Mouse (Mus musculus) midbrain, embryonic 13.5 days (tissue): ENCODE measurements around the gene Slc38a8. TPM values are rescaled to one million over a fixed set of nuclear protein-coding genes. Genes with fewer than 3 reads are reported as not detected.

Experiments
- ATAC-seq: fragments of 200-750 bp; cut with Nextera tagmentation; 2 replicates; pipeline ENCODE4 v1.8.0; 2017; ENCODE audit warnings: mild to moderate bottlenecking, moderate TSS enrichment, moderate library complexity
- H3K27ac ChIP-seq: fragments of 300-500 bp; sonication (generic); 2 replicates; pipeline ENCODE4 v1.5.1; 2015; ENCODE audit warnings: inconsistent platforms, mild to moderate bottlenecking, moderate library complexity
- H3K27me3 ChIP-seq: fragments of 300-500 bp; sonication (generic); 2 replicates; pipeline ENCODE4 v1.6.1; 2015; ENCODE audit warnings: mild to moderate bottlenecking, inconsistent platforms
- H3K36me3 ChIP-seq: fragments of 300-500 bp; sonication (generic); 2 replicates; pipeline ENCODE4 v1.6.1; 2015; ENCODE audit warnings: mild to moderate bottlenecking, inconsistent platforms
- H3K4me1 ChIP-seq: fragments of 300-500 bp; sonication (generic); replicated peaks from 2 replicates; pipeline ENCODE4 v1.6.1; 2015; ENCODE audit warnings: inconsistent platforms
- H3K4me2 ChIP-seq: fragments of 300-500 bp; sonication (generic); replicated peaks from 2 replicates; pipeline ENCODE4 v1.6.1; 2015; ENCODE audit warnings: moderate library complexity, mild to moderate bottlenecking, inconsistent platforms
- H3K4me3 ChIP-seq: fragments of 300-500 bp; sonication (generic); replicated peaks from 2 replicates; pipeline ENCODE4 v1.5.1; 2015; ENCODE audit warnings: mild to moderate bottlenecking, inconsistent platforms
- H3K9ac ChIP-seq: fragments of 300-500 bp; sonication (generic); replicated peaks from 2 replicates; pipeline ENCODE4 v1.6.1; 2015; ENCODE audit warnings: mild to moderate bottlenecking, inconsistent platforms
- H3K9me3 ChIP-seq: fragments of 300-500 bp; sonication (generic); 2 replicates; pipeline ENCODE4 v1.6.1; 2016; ENCODE audit warnings: mild to moderate bottlenecking, inconsistent platforms
- WGBS: fragments of 180-500 bp; shearing (Covaris S2); methylation state at CpG from one replicate; pipeline ENCODE4 v1.1.7; 2015; 5-methylcytosine and 5-hydroxymethylcytosine counted together
- polyA plus RNA-seq: library from polyadenylated mRNA; unstranded; fragments of >200 nt; fragmentation: Nextera tagmentation; extraction: Ambion mirVana; gene quantifications from 2 replicates; pipeline ENCODE4 v1.2.1, GENCODE M21; 2015

Gene Slc38a8
- not detected in 2 replicates for polyA plus RNA-seq

- no peak for ATAC-seq
- peaks cover 49% of the 10 kb centered on the region for H3K4me1 ChIP-seq
- no peak within 1 kb of the TSS for H3K9ac ChIP-seq
- no peaks in the 10 kb centered on the region for H3K9me3 ChIP-seq
- no peak within 1 kb of the TSS for H3K27ac ChIP-seq
- no peaks in the 10 kb centered on the region for H3K27me3 ChIP-seq
- peaks cover 12% of the 10 kb centered on the region for H3K36me3 ChIP-seq
- no peak within 1 kb of the TSS for H3K4me2 ChIP-seq
- WGBS, result 60% methylated on average over 5 of the region's 5 CpGs
- H3K4me3 ChIP-seq, result no peak within 1 kb of the TSS
Measured at GRCm38 (mm10) chr8:119501598-119501997, at the start of gene Slc38a8. Gene Slc38a8, minus strand, starts transcription at chr8:119501698.

GRCm38 (mm10) chr8:119548560-119549113, 47.1 kb upstream of the Slc38a8 start:
- Histone ChIP-seq H3K4me2 (no peak overlapping the region), H3K9me3 (no peaks in the 10 kb centered on the region), H3K9ac (no peak overlapping the region), H3K27ac (no peak overlapping the region), H3K36me3 (peaks cover 37% of the 10 kb centered on the region), H3K4me3 (no peak overlapping the region), H3K27me3 (no peaks in the 10 kb centered on the region), H3K4me1 (0 out of 2 replicates have a peak, but pooled peaks cover under 1% of the 10 kb centered on the region)
- 87% methylated on average over 7 of the region's 7 CpGs for WGBS
- no peak for ATAC-seq

DNA sequence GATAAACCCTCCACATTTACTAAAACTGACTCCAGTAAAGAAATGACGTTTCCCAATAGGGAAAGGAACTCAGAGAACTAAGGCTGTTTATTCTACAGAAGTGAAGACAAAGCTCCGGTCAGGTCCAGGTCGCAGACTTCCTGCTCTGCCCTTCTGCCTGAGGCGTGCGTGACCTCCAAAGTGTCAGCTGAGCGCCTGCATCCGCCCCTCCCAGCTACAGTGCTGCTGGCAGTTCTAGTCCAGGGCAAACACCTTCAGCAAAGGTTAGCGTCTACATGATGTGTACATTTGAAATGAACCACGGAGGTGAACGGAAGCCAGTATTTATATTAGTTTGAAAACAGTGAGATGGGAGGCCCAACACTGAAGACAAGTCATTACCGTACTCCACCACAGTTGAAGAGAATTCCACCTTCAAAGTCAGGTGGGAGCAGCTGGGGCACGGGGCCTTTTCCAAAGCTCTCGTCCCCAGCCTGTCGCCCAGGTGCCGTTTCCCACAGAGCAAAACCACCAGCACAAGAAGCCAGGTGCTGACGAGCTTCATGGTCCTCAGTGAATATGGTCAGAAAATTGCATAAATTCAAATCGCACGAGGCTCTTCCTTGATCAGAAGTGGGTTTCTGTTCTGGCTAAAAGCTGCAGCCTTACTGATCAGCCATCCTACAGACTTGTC, 45.7 kb upstream of the Slc38a8 start:
- no peak overlapping the region for H3K27ac ChIP-seq
- 91% methylated on average over 18 of the region's 18 CpGs for WGBS
- H3K4me1 ChIP-seq, result no peaks in the 10 kb centered on the region
- ATAC-seq, result no peak
- no peaks in the 10 kb centered on the region for H3K27me3 ChIP-seq
- H3K9ac ChIP-seq, result no peak overlapping the region
- peaks cover 51% of the 10 kb centered on the region for H3K36me3 ChIP-seq
- H3K4me2 ChIP-seq, result no peak overlapping the region
- no peak overlapping the region for H3K4me3 ChIP-seq
- no peaks in the 10 kb centered on the region for H3K9me3 ChIP-seq

- H3K4me1 ChIP-seq, result no peaks in the 10 kb centered on the region
Measured at GRCm38 (mm10) chr8:119545791-119546190, 44.3 kb upstream of the Slc38a8 start.

GRCm38 (mm10) chr8:119545180-119545579, 43.7 kb upstream of the Slc38a8 start:
- 81% methylated on average over 6 of the region's 6 CpGs for WGBS
- no peak for ATAC-seq
- H3K4me2 ChIP-seq, result no peak overlapping the region
- H3K27me3 ChIP-seq, result no peaks in the 10 kb centered on the region
- peaks cover 71% of the 10 kb centered on the region for H3K36me3 ChIP-seq
- no peaks in the 10 kb centered on the region for H3K4me1 ChIP-seq
- H3K4me3 ChIP-seq, result no peak overlapping the region
- no peak overlapping the region for H3K27ac ChIP-seq
- H3K9ac ChIP-seq, result no peak overlapping the region
- H3K9me3 ChIP-seq, result no peaks in the 10 kb centered on the region

More at GRCm38 (mm10) chr8:119545791-119546190, 44.3 kb upstream of the Slc38a8 start:
- no peak overlapping the region for H3K4me3 ChIP-seq
- 87% methylated on average over 6 of the region's 6 CpGs for WGBS
- no peak overlapping the region for H3K4me2 ChIP-seq
- no peak for ATAC-seq
- H3K9ac ChIP-seq, result no peak overlapping the region
- peaks cover 65% of the 10 kb centered on the region for H3K36me3 ChIP-seq
- H3K9me3 ChIP-seq, result no peaks in the 10 kb centered on the region
- no peak overlapping the region for H3K27ac ChIP-seq
- H3K27me3 ChIP-seq, result no peaks in the 10 kb centered on the region

DNA sequence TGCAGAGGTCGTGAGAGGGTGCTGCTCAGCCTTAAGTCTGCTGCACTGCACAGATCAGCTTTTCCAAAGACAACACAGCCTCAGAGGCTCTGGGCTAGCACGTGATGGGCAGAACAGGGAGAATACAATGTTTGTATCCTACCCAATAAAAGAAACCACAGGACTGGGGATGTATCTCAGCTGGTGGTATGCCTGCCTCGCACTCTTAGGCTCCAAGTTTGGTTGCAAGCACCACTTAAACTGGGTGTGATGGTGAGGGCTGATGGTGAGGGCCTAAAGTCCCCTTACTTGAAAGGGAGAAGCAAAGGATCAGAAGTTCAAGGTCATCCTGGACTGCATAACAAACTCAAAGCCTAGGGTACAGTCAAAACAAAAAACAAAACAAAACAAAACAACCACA, 43.1 kb upstream of the Slc38a8 start:
- WGBS, result 91% methylated on average over 3 of the region's 3 CpGs
- Histone ChIP-seq H3K36me3 (peaks cover 77% of the 10 kb centered on the region), H3K4me1 (no peaks in the 10 kb centered on the region), H3K9me3 (no peaks in the 10 kb centered on the region), H3K27me3 (no peaks in the 10 kb centered on the region), H3K27ac (no peak overlapping the region), H3K4me3 (no peak overlapping the region), H3K9ac (no peak overlapping the region), H3K4me2 (no peak overlapping the region)
- ATAC-seq, result no peak

- peaks cover 7% of the 10 kb centered on the region for H3K4me1 ChIP-seq
- H3K9ac ChIP-seq, result no peak overlapping the region
- no peaks in the 10 kb centered on the region for H3K27me3 ChIP-seq
- H3K9me3 ChIP-seq, result no peaks in the 10 kb centered on the region
- H3K4me3 ChIP-seq, result no peak overlapping the region
- no peak overlapping the region for H3K27ac ChIP-seq
- 91% methylated on average over 9 of the region's 9 CpGs for whole genome bisulfite sequencing
- no peak for ATAC-seq
- peaks cover 94% of the 10 kb centered on the region for H3K36me3 ChIP-seq
- no peak overlapping the region for H3K4me2 ChIP-seq
Measured at GRCm38 (mm10) chr8:119531973-119532372, 30.5 kb upstream of the Slc38a8 start.

DNA sequence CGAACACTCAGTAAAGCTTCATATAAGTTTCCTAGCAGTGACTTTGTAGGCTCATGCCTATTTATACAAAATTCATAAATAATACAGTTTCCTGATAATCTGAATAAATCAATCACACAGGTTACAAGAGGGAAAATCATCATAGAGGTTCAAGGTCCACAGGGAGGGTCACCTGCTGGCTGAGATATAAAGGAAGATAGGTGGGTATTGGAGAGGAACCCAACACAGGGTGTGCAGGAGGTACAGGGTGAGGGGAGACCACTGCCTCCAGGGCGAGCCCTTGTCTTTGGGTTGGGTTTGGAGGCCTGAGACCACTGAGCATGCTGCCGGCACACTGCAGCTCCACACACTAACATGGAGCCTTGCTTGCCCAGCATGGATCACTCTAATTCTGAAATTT, 29.9 kb upstream of the Slc38a8 start:
- Histone ChIP-seq H3K9me3 (no peaks in the 10 kb centered on the region), H3K4me3 (no peak overlapping the region), H3K4me1 (peaks cover 7% of the 10 kb centered on the region), H3K36me3 (peaks cover 94% of the 10 kb centered on the region), H3K4me2 (no peak overlapping the region), H3K27ac (no peak overlapping the region), H3K9ac (no peak overlapping the region), H3K27me3 (no peaks in the 10 kb centered on the region)
- ATAC-seq, result no peak
- 95% methylated on average over 3 of the region's 3 CpGs for WGBS

GRCm38 (mm10) chr8:119530937-119531336, 29.4 kb upstream of the Slc38a8 start:
- Histone ChIP-seq H3K4me2 (no peak overlapping the region), H3K9me3 (no peaks in the 10 kb centered on the region), H3K4me3 (no peak overlapping the region), H3K27me3 (no peaks in the 10 kb centered on the region), H3K9ac (no peak overlapping the region), H3K4me1 (peaks cover 7% of the 10 kb centered on the region), H3K27ac (no peak overlapping the region), H3K36me3 (peaks cover 90% of the 10 kb centered on the region)
- WGBS, result 95% methylated on average over 6 of the region's 6 CpGs
- ATAC-seq, result no peak

DNA sequence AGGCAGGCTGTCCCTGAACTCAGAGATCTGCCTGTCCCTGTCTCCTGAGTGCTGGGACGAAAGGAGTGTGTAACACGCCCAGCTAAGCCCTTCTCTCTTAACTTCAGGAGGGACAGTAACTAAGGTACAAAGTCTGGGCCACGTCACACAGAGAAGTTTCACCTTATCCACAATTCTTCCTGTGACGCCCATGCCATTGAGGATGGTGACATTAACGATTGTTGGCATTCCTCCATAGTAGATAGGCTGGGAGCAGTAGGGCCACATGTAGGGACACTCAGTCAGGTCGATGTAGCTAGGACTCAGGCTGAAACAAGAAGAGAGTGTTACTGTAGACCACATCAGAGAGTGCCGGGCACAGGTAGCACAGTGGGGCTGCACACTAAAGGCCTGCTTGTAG, 27.3 kb upstream of the Slc38a8 start:
- no peaks in the 10 kb centered on the region for H3K4me1 ChIP-seq
- ATAC-seq, result no peak
- 95% methylated on average over 7 of the region's 7 CpGs for WGBS
- H3K9ac ChIP-seq, result no peak overlapping the region
- no peak overlapping the region for H3K4me3 ChIP-seq
- no peaks in the 10 kb centered on the region for H3K27me3 ChIP-seq
- no peak overlapping the region for H3K27ac ChIP-seq
- no peak overlapping the region for H3K4me2 ChIP-seq
- no peaks in the 10 kb centered on the region for H3K9me3 ChIP-seq
- peaks cover 92% of the 10 kb centered on the region for H3K36me3 ChIP-seq

GRCm38 (mm10) chr8:119520102-119520501, 18.6 kb upstream of the Slc38a8 start:
- Histone ChIP-seq H3K9ac (no peak overlapping the region), H3K27ac (no peak overlapping the region), H3K9me3 (no peaks in the 10 kb centered on the region), H3K4me1 (peaks cover 20% of the 10 kb centered on the region), H3K4me2 (no peak overlapping the region), H3K27me3 (no peaks in the 10 kb centered on the region), H3K36me3 (peaks cover 96% of the 10 kb centered on the region), H3K4me3 (no peak overlapping the region)
- ATAC-seq, result no peak
- WGBS, result 75% methylated on average over 7 of the region's 7 CpGs

GRCm38 (mm10) chr8:119516674-119517073, 15.2 kb upstream of the Slc38a8 start:
- Histone ChIP-seq H3K9ac (no peak overlapping the region), H3K27me3 (no peaks in the 10 kb centered on the region), H3K27ac (no peak overlapping the region), H3K36me3 (peaks cover 99% of the 10 kb centered on the region), H3K4me2 (no peak overlapping the region), H3K9me3 (no peaks in the 10 kb centered on the region), H3K4me3 (no peak overlapping the region), H3K4me1 (peaks cover 22% of the 10 kb centered on the region)
- WGBS, result 53% methylated on average over 5 of the region's 5 CpGs
- ATAC-seq, result 0 out of 2 replicates have a peak, but pooled peaks have one; percentile 21
